Comparison of ENCODE assay signal across 8 mouse cellular contexts in the genomic region with DNA sequence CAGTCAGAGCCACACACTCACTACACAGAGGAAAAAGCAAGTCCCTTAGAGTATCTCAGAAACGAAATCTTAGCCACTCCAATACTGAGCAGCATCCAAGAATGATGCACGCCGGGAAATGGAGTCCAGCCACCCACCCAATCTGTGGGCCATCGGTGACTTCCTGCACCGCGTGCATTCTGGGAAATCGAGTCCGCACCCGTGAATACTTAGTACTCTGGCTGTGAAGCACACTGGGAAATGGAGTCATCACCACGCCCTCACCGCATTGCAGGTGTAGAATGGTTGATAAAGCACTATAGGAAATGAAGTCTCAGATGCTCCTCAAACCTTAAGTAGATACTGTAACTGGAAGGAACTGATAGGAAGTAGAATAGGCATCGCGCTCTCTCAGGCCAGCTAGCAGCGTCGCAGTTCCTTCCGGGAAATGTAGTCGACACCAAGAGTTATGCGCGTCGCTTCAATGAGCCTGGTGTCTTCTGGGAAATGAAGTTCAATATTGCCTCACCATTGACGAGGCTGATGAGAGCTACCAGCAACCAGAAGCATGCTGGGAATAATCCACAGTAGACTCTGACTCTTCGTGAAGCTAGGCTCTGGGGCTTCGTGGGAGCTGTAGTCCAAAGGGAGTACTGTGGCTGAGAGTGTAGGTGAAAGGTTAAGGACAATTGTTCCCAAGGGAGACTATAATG. TPM values are rescaled to one million over a fixed set of nuclear protein-coding genes. Genes with fewer than 3 reads are reported as not detected.
DNase-seq lines count a peak whose midpoint lies in the region; ATAC-seq and TF ChIP-seq lines count a peak whose summit lies in the region.

No protein-coding gene starts in this region.

- H3K36me3 ChIP-seq in C2C12 (ENCODE audit: control insufficient read depth, insufficient read depth) (peaks cover 27% of the 10 kb centered on the region), myocyte (ENCODE audit: control insufficient read depth, insufficient read depth) (peaks cover 3% of the 10 kb centered on the region)
- H3K36me3 ChIP-seq in erythroblast, embryonic 14.5 days (ENCODE audit: control insufficient read depth) = peaks cover 43% of the 10 kb centered on the region
- H3K36me3 ChIP-seq in heart, embryonic 11.5 days (ENCODE audit: control insufficient read depth, insufficient read depth, low read length) = peaks cover 12% of the 10 kb centered on the region
- H3K36me3 ChIP-seq in kidney, embryonic 16.5 days (ENCODE audit: insufficient read depth, low read length) = peaks cover 19% of the 10 kb centered on the region
- no peaks in the 10 kb centered on the region for H3K36me3 ChIP-seq in liver, adult 2 months (ENCODE audit: control insufficient read depth, insufficient read depth, low read length)
- H3K36me3 ChIP-seq in splenic B cell, adult 2 months (ENCODE audit: control insufficient read depth, insufficient read depth, low read length, poor library complexity, severe bottlenecking) = peaks cover 7% of the 10 kb centered on the region

- H3K79me3 ChIP-seq in C2C12 (ENCODE audit: low read depth) = peaks cover 20% of the 10 kb centered on the region

- H3K27me3 ChIP-seq in C2C12 (ENCODE audit: control insufficient read depth, insufficient read depth, insufficient read length) = no peaks in the 10 kb centered on the region
- H3K27me3 ChIP-seq in erythroblast, embryonic 14.5 days (ENCODE audit: control insufficient read depth) = no peaks in the 10 kb centered on the region
- no peaks in the 10 kb centered on the region for H3K27me3 ChIP-seq in heart, embryonic 11.5 days (ENCODE audit: control insufficient read depth, insufficient read depth, low read length)
- no peaks in the 10 kb centered on the region for H3K27me3 ChIP-seq in kidney, embryonic 16.5 days (ENCODE audit: insufficient read depth, low read length)
- H3K27me3 ChIP-seq in liver, adult 2 months (ENCODE audit: control insufficient read depth, insufficient read depth, low read length) = no peaks in the 10 kb centered on the region
- no peaks in the 10 kb centered on the region for H3K27me3 ChIP-seq in myocyte (ENCODE audit: control insufficient read depth, insufficient read depth, insufficient read length)
- H3K27me3 ChIP-seq in splenic B cell, adult 2 months (ENCODE audit: control insufficient read depth, insufficient read depth, low read length, poor library complexity, severe bottlenecking) = no peaks in the 10 kb centered on the region

- TF ChIP-seq CTCF in C2C12 (IDR thresholded peaks at IDR 0.05; ENCODE audit: control insufficient read depth, insufficient read depth, insufficient read length) = no peak
- TF ChIP-seq CTCF in brain, embryonic 14.5 days (IDR thresholded peaks at IDR 0.05; ENCODE audit: borderline replicate concordance, extremely low read depth, insufficient read depth, insufficient read length) = no peak
- TF ChIP-seq CTCF in liver, adult 2 months (IDR thresholded peaks at IDR 0.05; ENCODE audit: low read depth, low read length) = no peak

- no peaks in the 10 kb centered on the region for H3K9me3 ChIP-seq in erythroblast, embryonic 14.5 days (ENCODE audit: control insufficient read depth, low read length)
- H3K9me3 ChIP-seq in heart, embryonic 11.5 days (replicated peaks; ENCODE audit: control insufficient read depth, low read length) = no peaks in the 10 kb centered on the region
- no peaks in the 10 kb centered on the region for H3K9me3 ChIP-seq in kidney, embryonic 16.5 days (ENCODE audit: low read length)

- peak overlapping the region; percentile 74 for H3K27ac ChIP-seq in heart, embryonic 11.5 days (ENCODE audit: low read depth, low read length)
- H3K27ac ChIP-seq in kidney, embryonic 16.5 days (ENCODE audit: low read length) = peak overlapping the region; percentile 80
- peak overlapping the region; percentile 66 for H3K27ac ChIP-seq in liver, adult 2 months (replicated peaks; ENCODE audit: insufficient read depth, low read depth, low read length)

- peak; percentile 99 for DNase-seq in brain, embryonic 14.5 days (ENCODE audit: low read depth)
- peak; percentile 100 for DNase-seq in liver, adult 2 months (ENCODE audit: extremely low read depth, low read depth, low spot score)
- DNase-seq in splenic B cell, adult 2 months (ENCODE audit: low read depth, low spot score) = peak; percentile 96

- peak overlapping the region; percentile 75 for H3K4me2 ChIP-seq in heart, embryonic 11.5 days
- H3K4me2 ChIP-seq in kidney, embryonic 16.5 days (replicated peaks; ENCODE audit: low read depth, low read length) = peak overlapping the region; percentile 80
- peak overlapping the region; percentile 93 for H3K4me2 ChIP-seq in myocyte (ENCODE audit: low read depth)

- H3K79me2 ChIP-seq in C2C12 (ENCODE audit: control insufficient read depth, insufficient read depth) (peaks cover 46% of the 10 kb centered on the region), myocyte (ENCODE audit: control insufficient read depth, insufficient read depth) (peaks cover 37% of the 10 kb centered on the region)
- peaks cover 18% of the 10 kb centered on the region; the same call in 1 of the 2 replicates for H3K79me2 ChIP-seq in liver, adult 2 months (ENCODE audit: control insufficient read depth, insufficient read depth, low read length)

- H3K4me3 ChIP-seq in C2C12 (ENCODE audit: insufficient read depth, poor library complexity, severe bottlenecking) (no peak overlapping the region), myocyte (peak overlapping the region; percentile 40)
- peak overlapping the region; percentile 83 for H3K4me3 ChIP-seq in erythroblast, embryonic 14.5 days (replicated peaks)
- H3K4me3 ChIP-seq in heart, embryonic 11.5 days (ENCODE audit: low read depth, low read length) = peak overlapping the region; percentile 83
- H3K4me3 ChIP-seq in kidney, embryonic 16.5 days (ENCODE audit: low read length) = peak overlapping the region; percentile 82
- H3K4me3 ChIP-seq in liver, adult 2 months (ENCODE audit: insufficient read depth, low read depth, low read length) = peak overlapping the region; percentile 24

- peak; percentile 88 for ATAC-seq in heart, embryonic 11.5 days (replicated peaks; ENCODE audit: insufficient number of reproducible peaks, low FRiP score, low TSS enrichment)
- ATAC-seq in kidney, embryonic 16.5 days (ENCODE audit: low FRiP score, low TSS enrichment) = peak; percentile 91

- H3ac ChIP-seq in C2C12 (ENCODE audit: control insufficient read depth, insufficient read length, low read depth) (peak overlapping the region; percentile 36), myocyte (ENCODE audit: control insufficient read depth, insufficient read length) (peak overlapping the region; percentile 84)

- no peak for TF ChIP-seq POLR2A in brain, embryonic 14.5 days (IDR thresholded peaks at IDR 0.05; ENCODE audit: borderline replicate concordance, extremely low read depth, insufficient read depth, insufficient read length, poor library complexity, severe bottlenecking)
- no peak for TF ChIP-seq POLR2A in liver, adult 2 months (IDR thresholded peaks at IDR 0.05; ENCODE audit: extremely low read depth, insufficient read depth, low read length)
- peak; percentile 41 for TF ChIP-seq POLR2A in myocyte (IDR thresholded peaks at IDR 0.05; ENCODE audit: insufficient read length, low read depth)

- H3K4me1 ChIP-seq in erythroblast, embryonic 14.5 days (ENCODE audit: control insufficient read depth) = peaks cover 61% of the 10 kb centered on the region
- H3K4me1 ChIP-seq in heart, embryonic 11.5 days (ENCODE audit: control insufficient read depth, insufficient read depth, low read length) = peaks cover 17% of the 10 kb centered on the region
- peaks cover 22% of the 10 kb centered on the region for H3K4me1 ChIP-seq in kidney, embryonic 16.5 days (ENCODE audit: insufficient read depth, low read length)
- H3K4me1 ChIP-seq in liver, adult 2 months (ENCODE audit: control insufficient read depth, insufficient read depth, low read length) = peaks cover 9% of the 10 kb centered on the region

- under 1% methylated on average over 23 of the region's 23 CpGs for WGBS in heart, embryonic 11.5 days (ENCODE audit: insufficient replicate concordance)
- under 1% methylated on average over 23 of the region's 23 CpGs for WGBS in kidney, embryonic 16.5 days
- under 1% methylated on average over 23 of the region's 23 CpGs for WGBS in liver, adult 2 months

- peak overlapping the region; percentile 97 for H3K9ac ChIP-seq in heart, embryonic 11.5 days (ENCODE audit: low read depth, low read length)
- H3K9ac ChIP-seq in kidney, embryonic 16.5 days (replicated peaks; ENCODE audit: low read length) = peak overlapping the region; percentile 95
- peak overlapping the region; percentile 10; the same call in 1 of the 2 replicates for H3K9ac ChIP-seq in liver, adult 2 months (ENCODE audit: low read depth, low read length)

RNA-seq across cellular contexts. Expression of a gene that starts 0.5 kb away (rescaled TPM):
- polyA plus RNA-seq in C2C12 (2012; fragmentation: generic; extraction: Trizol) (87.3 TPM), myocyte (2012; fragmentation: generic; extraction: Trizol) (69.4 TPM)
- polyA plus RNA-seq in brain, embryonic 14.5 days (2012; rRNA removed) = 224 and 265 TPM in 2 replicates
- 30.9 and 31.8 TPM in 2 replicates for polyA plus RNA-seq in erythroblast, embryonic 14.5 days (2012)
- 10.4 and 11.6 TPM in 2 replicates for polyA plus RNA-seq in heart, embryonic 11.5 days (2014; fragmentation: Nextera tagmentation; extraction: Ambion mirVana)
- 9.0 and 9.9 TPM in 2 replicates for polyA plus RNA-seq in kidney, embryonic 16.5 days (2015; fragmentation: Nextera tagmentation; extraction: Ambion mirVana)
- total RNA-seq in liver, adult 2 months (2014; rRNA removed) = 9.1 and 11.4 TPM in 2 replicates
- 69.3 and 74.5 TPM in 2 replicates for polyA plus RNA-seq in liver, adult 2 months (2012; rRNA removed)

RNA-seq across cellular contexts. Expression of a gene that starts 12.4 kb away (rescaled TPM):
- polyA plus RNA-seq in C2C12 (2012; fragmentation: generic; extraction: Trizol) = 61.8 TPM
- 20.2 and 28.4 TPM in 2 replicates for polyA plus RNA-seq in brain, embryonic 14.5 days (2012; rRNA removed)
- polyA plus RNA-seq in erythroblast, embryonic 14.5 days (2012) = 3.2 and 3.6 TPM in 2 replicates
- polyA plus RNA-seq in heart, embryonic 11.5 days (2014; fragmentation: Nextera tagmentation; extraction: Ambion mirVana) = 20.5 and 25.0 TPM in 2 replicates
- polyA plus RNA-seq in kidney, embryonic 16.5 days (2015; fragmentation: Nextera tagmentation; extraction: Ambion mirVana) = 12.5 and 15.2 TPM in 2 replicates
- total RNA-seq in liver, adult 2 months (2014; rRNA removed) = 7.4 and 8.8 TPM in 2 replicates
- 23.3 and 27.0 TPM in 2 replicates for polyA plus RNA-seq in liver, adult 2 months (2012; rRNA removed)
- polyA plus RNA-seq in myocyte (2012; fragmentation: generic; extraction: Trizol) = 42.5 TPM

RNA-seq across cellular contexts. Expression of a gene that starts 16.9 kb away (rescaled TPM):
- polyA plus RNA-seq in C2C12 (2012; fragmentation: generic; extraction: Trizol) (5.4 TPM), myocyte (2012; fragmentation: generic; extraction: Trizol) (5.6 TPM)
- polyA plus RNA-seq in brain, embryonic 14.5 days (2012; rRNA removed) = 9.0 and 10.0 TPM in 2 replicates
- polyA plus RNA-seq in erythroblast, embryonic 14.5 days (2012) = 1.1 and 1.5 TPM in 2 replicates
- 2.3 and 2.7 TPM in 2 replicates for polyA plus RNA-seq in heart, embryonic 11.5 days (2014; fragmentation: Nextera tagmentation; extraction: Ambion mirVana)
- 2.7 and 3.0 TPM in 2 replicates for polyA plus RNA-seq in kidney, embryonic 16.5 days (2015; fragmentation: Nextera tagmentation; extraction: Ambion mirVana)
- total RNA-seq in liver, adult 2 months (2014; rRNA removed) = 2.2 and 2.6 TPM in 2 replicates
- polyA plus RNA-seq in liver, adult 2 months (2012; rRNA removed) = 3.4 and 4.7 TPM in 2 replicates

RNA-seq across cellular contexts. Expression of a gene that starts 17.7 kb away (rescaled TPM):
- 5.3 TPM for polyA plus RNA-seq in C2C12 (2012; fragmentation: generic; extraction: Trizol)
- 19.1 and 19.7 TPM in 2 replicates for polyA plus RNA-seq in brain, embryonic 14.5 days (2012; rRNA removed)
- polyA plus RNA-seq in erythroblast, embryonic 14.5 days (2012) = 50.4 and 51.9 TPM in 2 replicates
- 5.3 and 6.7 TPM in 2 replicates for polyA plus RNA-seq in heart, embryonic 11.5 days (2014; fragmentation: Nextera tagmentation; extraction: Ambion mirVana)
- 12.0 and 13.2 TPM in 2 replicates for polyA plus RNA-seq in kidney, embryonic 16.5 days (2015; fragmentation: Nextera tagmentation; extraction: Ambion mirVana)
- total RNA-seq in liver, adult 2 months (2014; rRNA removed) = 20.2 and 24.6 TPM in 2 replicates
- polyA plus RNA-seq in liver, adult 2 months (2012; rRNA removed) = 27.9 and 35.4 TPM in 2 replicates
- polyA plus RNA-seq in myocyte (2012; fragmentation: generic; extraction: Trizol) = 8.8 TPM

RNA-seq across cellular contexts. Expression of a gene that starts 29.3 kb away (rescaled TPM):
- 79.5 TPM for polyA plus RNA-seq in C2C12 (2012; fragmentation: generic; extraction: Trizol)
- 107 and 149 TPM in 2 replicates for polyA plus RNA-seq in brain, embryonic 14.5 days (2012; rRNA removed)
- polyA plus RNA-seq in erythroblast, embryonic 14.5 days (2012) = 47.3 and 55.9 TPM in 2 replicates
- 25.0 and 31.5 TPM in 2 replicates for polyA plus RNA-seq in heart, embryonic 11.5 days (2014; fragmentation: Nextera tagmentation; extraction: Ambion mirVana)
- 28.9 and 30.8 TPM in 2 replicates for polyA plus RNA-seq in kidney, embryonic 16.5 days (2015; fragmentation: Nextera tagmentation; extraction: Ambion mirVana)
- 5.3 and 8.3 TPM in 2 replicates for total RNA-seq in liver, adult 2 months (2014; rRNA removed)
- polyA plus RNA-seq in liver, adult 2 months (2012; rRNA removed) = 18.3 and 23.3 TPM in 2 replicates
- 65.8 TPM for polyA plus RNA-seq in myocyte (2012; fragmentation: generic; extraction: Trizol)

Comparison
In these comparisons a context has a peak if more than half of its experiments do, and no peak if none do; other contexts are left out.
1. H3K9ac ChIP-seq: peak in every context shown above with its lines; median percentile 97 in heart, embryonic 11.5 days; 95 in kidney, embryonic 16.5 days; 10 in liver, adult 2 months.